Comparison of ENCODE assay signal across 32 mouse cellular contexts in the genomic region with DNA sequence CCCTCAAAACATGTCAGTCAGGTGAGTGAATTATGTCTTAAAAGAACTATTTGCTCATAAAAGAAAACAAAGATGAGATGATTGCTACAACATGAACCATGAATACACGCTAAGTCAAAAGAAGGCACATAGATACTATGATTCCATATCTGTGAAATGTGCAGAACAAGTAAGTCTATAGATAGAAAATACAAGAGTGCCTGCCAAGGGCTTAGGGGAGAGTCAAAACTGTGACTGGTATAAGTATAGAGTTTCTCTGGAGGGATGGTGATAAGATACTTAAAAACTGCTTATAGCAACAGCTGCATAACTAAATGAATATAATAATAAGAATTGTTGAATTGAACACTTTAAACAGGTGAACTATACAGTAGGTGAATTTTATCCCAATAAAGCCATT.
"Had no signal": no experiment of that assay in that cellular context is flagged by ENCODE, and none has a peak within 500 bp of the region (broad histone marks: within the 10 kb centered on the region; RNA-seq: fewer than 3 reads in every experiment).

No protein-coding gene starts in this region.

- H3K4me3 ChIP-seq: limb, embryonic 10.5 days; limb, embryonic 12.5 days; limb, embryonic 13.5 days; limb, embryonic 15.5 days; liver, embryonic 12.5 days; liver, embryonic 13.5 days; liver, embryonic 15.5 days; lung, embryonic 15.5 days; midbrain, embryonic 10.5 days; midbrain, embryonic 12.5 days; midbrain, embryonic 13.5 days; midbrain, embryonic 15.5 days; myocyte; neural tube, embryonic 12.5 days had no signal

- DNase-seq: left cerebral cortex, postnatal 4 days; liver; liver, embryonic 13.5 days; liver, postnatal 0 days; lung, adult 18-20 months; lung, adult 2 months; lung, embryonic 14.5 days; lung, postnatal 10 days; lung, postnatal 14 days; lung, postnatal 36 days; lung, postnatal 4 days; midbrain, embryonic 14.5 days had no signal

- H3K36me3 ChIP-seq: limb, embryonic 10.5 days; limb, embryonic 12.5 days; limb, embryonic 13.5 days; limb, embryonic 15.5 days; liver, embryonic 12.5 days; liver, embryonic 13.5 days; liver, embryonic 15.5 days; lung, embryonic 15.5 days; midbrain, embryonic 10.5 days; midbrain, embryonic 12.5 days; midbrain, embryonic 13.5 days; midbrain, embryonic 15.5 days; neural tube, embryonic 12.5 days had no signal

- H3K9ac ChIP-seq: limb, embryonic 12.5 days; limb, embryonic 13.5 days; limb, embryonic 15.5 days; liver, embryonic 12.5 days; liver, embryonic 13.5 days; liver, embryonic 14.5 days; liver, embryonic 15.5 days; liver, postnatal 0 days; lung, embryonic 14.5 days; lung, embryonic 15.5 days; midbrain, embryonic 12.5 days; midbrain, embryonic 13.5 days; midbrain, embryonic 15.5 days; neural tube, embryonic 12.5 days had no signal

- H3K9me3 ChIP-seq: limb, embryonic 10.5 days; limb, embryonic 12.5 days; limb, embryonic 13.5 days; limb, embryonic 15.5 days; liver, embryonic 12.5 days; liver, embryonic 13.5 days; liver, embryonic 15.5 days; lung, embryonic 15.5 days; megakaryocyte, embryonic 14.5 days; midbrain, embryonic 10.5 days; midbrain, embryonic 12.5 days; midbrain, embryonic 13.5 days; midbrain, embryonic 15.5 days; neural tube, embryonic 12.5 days had no signal

- ATAC-seq: liver, embryonic 12.5 days; liver, postnatal 0 days; lung, postnatal 0 days; midbrain, embryonic 13.5 days; midbrain, embryonic 15.5 days; midbrain, embryonic 16.5 days had no signal

- H3K4me1 ChIP-seq: liver, embryonic 12.5 days; liver, embryonic 13.5 days; liver, embryonic 15.5 days; lung, embryonic 15.5 days; midbrain, embryonic 10.5 days; midbrain, embryonic 12.5 days; midbrain, embryonic 13.5 days; neural tube, embryonic 12.5 days had no signal

- H3K27ac ChIP-seq: limb, embryonic 10.5 days; limb, embryonic 12.5 days; limb, embryonic 13.5 days; limb, embryonic 15.5 days; liver, embryonic 12.5 days; liver, embryonic 13.5 days; liver, embryonic 14.5 days; liver, embryonic 15.5 days; lung, embryonic 15.5 days; macrophage; midbrain, embryonic 10.5 days; midbrain, embryonic 12.5 days; midbrain, embryonic 13.5 days; midbrain, embryonic 15.5 days; neural tube, embryonic 12.5 days had no signal

- H3K27me3 ChIP-seq: limb, embryonic 12.5 days; limb, embryonic 13.5 days; limb, embryonic 15.5 days; liver, embryonic 12.5 days; liver, embryonic 13.5 days; liver, embryonic 15.5 days; lung, embryonic 15.5 days; megakaryocyte, embryonic 14.5 days; midbrain, embryonic 12.5 days; midbrain, embryonic 13.5 days; midbrain, embryonic 15.5 days; neural tube, embryonic 12.5 days had no signal

- H3K4me2 ChIP-seq: limb, embryonic 12.5 days; limb, embryonic 13.5 days; limb, embryonic 15.5 days; liver, embryonic 11.5 days; liver, embryonic 12.5 days; liver, embryonic 13.5 days; liver, embryonic 15.5 days; lung, embryonic 14.5 days; lung, embryonic 15.5 days; midbrain, embryonic 11.5 days; midbrain, embryonic 12.5 days; midbrain, embryonic 13.5 days; midbrain, embryonic 15.5 days; neural tube, embryonic 12.5 days had no signal
